Mouse (Mus musculus) forebrain, embryonic 11.5 days (tissue): ENCODE results near the gene Tor1b. TPM values are rescaled to one million over a fixed set of nuclear protein-coding genes. Genes with fewer than 3 reads are reported as not detected.

ENCODE experiments used
- ATAC-seq: fragments of 200-750 bp; cut with Nextera tagmentation; replicated peaks from 2 replicates; pipeline ENCODE4 v1.8.0; 2017; ENCODE audit warnings: moderate TSS enrichment; ENCODE audit not compliant: low FRiP score
- DNase-seq: peaks from one replicate; pipeline ENCODE4 v3.0.0-alpha.2; 2017; ENCODE audit warnings: low spot score
- H3K27ac ChIP-seq: fragments of 300-500 bp; sonication (generic); 2 replicates; pipeline ENCODE4 v1.5.1; 2014; ENCODE audit warnings: low read depth, low read length
- H3K27me3 ChIP-seq: fragments of 300-500 bp; sonication (generic); 2 replicates; pipeline ENCODE4 v1.6.1; 2014; ENCODE audit warnings: mild to moderate bottlenecking, low read length, mixed read lengths; ENCODE audit not compliant: control insufficient read depth, insufficient read depth
- H3K36me3 ChIP-seq: fragments of 300-500 bp; sonication (generic); 2 replicates; pipeline ENCODE4 v1.6.1; 2014; ENCODE audit warnings: mild to moderate bottlenecking, low read length, moderate library complexity, mixed read lengths; ENCODE audit not compliant: control insufficient read depth, insufficient read depth
- H3K4me1 ChIP-seq: fragments of 300-500 bp; sonication (generic); replicated peaks from 2 replicates; pipeline ENCODE4 v1.6.1; 2014; ENCODE audit warnings: low read length, mixed read lengths; ENCODE audit not compliant: control insufficient read depth, insufficient read depth
- H3K4me2 ChIP-seq: fragments of 300-500 bp; sonication (generic); 2 replicates; pipeline ENCODE4 v1.6.1; 2014; ENCODE audit warnings: low read depth, mild to moderate bottlenecking, low read length, moderate library complexity, mixed read lengths; ENCODE audit not compliant: severe bottlenecking
- H3K4me3 ChIP-seq: fragments of 300-500 bp; sonication (generic); 2 replicates; pipeline ENCODE4 v1.5.1; 2014; ENCODE audit warnings: low read depth, low read length
- H3K9ac ChIP-seq: fragments of 300-500 bp; sonication (generic); 2 replicates; pipeline ENCODE4 v1.6.1; 2014; ENCODE audit warnings: low read length
- H3K9me3 ChIP-seq: fragments of 300-500 bp; sonication (generic); 2 replicates; pipeline ENCODE4 v1.6.1; 2016; ENCODE audit warnings: low read length, mixed read lengths; ENCODE audit not compliant: control insufficient read depth
- WGBS: fragments of 180-500 bp; shearing (Covaris S2); extraction: QIAGEN DNeasy Blood & Tissue Kit; methylation state at CpG from one replicate; pipeline ENCODE4 v1.1.7; 2014; 5-methylcytosine and 5-hydroxymethylcytosine counted together
- polyA plus RNA-seq: library from polyadenylated mRNA; unstranded; fragments of >200 nt; fragmentation: Nextera tagmentation; extraction: Ambion mirVana; gene quantifications from 2 replicates; pipeline ENCODE4 v1.2.1, GENCODE M21; 2014

Tor1b gene
- polyA plus RNA-seq, 1 experiment from 2014 or later, result 24.9 TPM

DNA sequence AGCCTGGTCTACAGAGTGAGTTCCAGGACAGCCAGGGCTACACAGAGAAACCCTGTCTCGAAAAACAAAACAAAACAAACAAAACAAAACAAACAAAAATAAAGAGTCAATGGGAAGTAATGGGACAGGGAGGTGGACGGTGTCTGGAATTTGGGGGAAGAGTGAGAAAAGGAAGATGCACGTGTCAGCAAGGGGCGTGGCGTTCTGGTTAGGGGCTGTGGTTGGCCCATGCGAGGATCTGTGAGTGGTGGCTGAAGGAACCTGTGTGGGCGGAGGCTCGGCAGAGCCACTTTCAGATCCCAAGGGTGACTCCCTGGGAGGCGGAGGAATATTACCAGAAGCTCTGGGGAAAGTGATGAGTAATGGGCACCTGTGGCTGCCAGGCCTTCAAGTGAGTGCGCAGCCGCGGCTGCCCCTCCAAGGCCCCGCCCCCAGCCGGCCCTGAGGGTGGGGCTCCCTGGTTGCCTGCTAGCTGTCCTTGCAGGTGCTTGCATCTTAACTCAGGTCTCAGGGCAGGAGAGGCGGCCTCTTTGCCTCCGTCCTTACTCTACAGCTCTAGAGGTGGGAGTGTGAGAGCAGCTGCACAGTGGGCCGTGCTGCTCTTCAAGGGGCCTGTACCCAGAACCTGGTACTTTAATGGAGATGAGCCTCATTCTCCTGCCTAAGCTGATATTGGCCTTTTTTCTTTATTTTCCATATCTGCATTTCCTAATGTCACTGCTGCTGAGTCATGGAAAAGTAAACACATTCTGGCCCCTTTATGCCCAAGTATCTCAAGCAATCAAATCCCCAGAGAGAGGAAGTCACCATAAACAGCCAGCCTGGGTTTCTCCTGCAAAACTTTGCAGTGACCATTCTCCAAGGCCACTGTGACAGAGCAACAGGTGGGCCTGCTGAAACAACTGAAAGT, 32.6 kb downstream of the Tor1b start:
- Histone ChIP-seq H3K4me3 (no peak overlapping the region), H3K4me2 (no peak overlapping the region), H3K36me3 (no peaks in the 10 kb centered on the region), H3K27ac (no peak overlapping the region), H3K4me1 (peaks cover 3% of the 10 kb centered on the region; the same call in 1 of the 2 replicates), H3K27me3 (no peaks in the 10 kb centered on the region), H3K9me3 (no peaks in the 10 kb centered on the region), H3K9ac (no peak overlapping the region)
- whole genome bisulfite sequencing, result 31% methylated on average over 17 of the region's 17 CpGs
- DNase-seq (no peak), ATAC-seq (no peak)

DNA sequence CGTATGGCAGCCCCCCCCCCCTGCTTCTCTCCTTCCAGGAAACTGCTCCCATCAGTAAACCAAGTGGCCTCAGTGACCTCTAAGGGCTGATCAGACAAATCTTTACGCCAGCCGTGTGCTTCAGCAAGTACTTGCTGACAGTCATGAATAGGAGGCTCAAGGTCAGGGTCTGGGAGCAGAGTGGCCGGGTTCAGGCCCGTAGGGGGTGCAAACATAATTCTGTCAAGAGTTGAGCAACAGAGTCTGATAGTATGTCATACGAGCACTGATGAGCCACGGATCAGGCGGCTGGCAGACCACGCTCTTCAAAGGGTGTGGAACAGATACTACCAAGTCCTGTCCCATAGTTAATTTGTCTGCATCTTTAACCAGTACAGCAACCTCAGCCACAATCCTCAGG, 37.5 kb downstream of the Tor1b start:
- Histone ChIP-seq H3K27me3 (no peaks in the 10 kb centered on the region), H3K9me3 (no peaks in the 10 kb centered on the region), H3K9ac (no peak overlapping the region), H3K4me2 (no peak overlapping the region), H3K27ac (no peak overlapping the region), H3K36me3 (no peaks in the 10 kb centered on the region), H3K4me1 (no peaks in the 10 kb centered on the region), H3K4me3 (no peak overlapping the region)
- WGBS, result 92% methylated on average over 9 of the region's 9 CpGs
- no peak for DNase-seq
- no peak for ATAC-seq

DNA sequence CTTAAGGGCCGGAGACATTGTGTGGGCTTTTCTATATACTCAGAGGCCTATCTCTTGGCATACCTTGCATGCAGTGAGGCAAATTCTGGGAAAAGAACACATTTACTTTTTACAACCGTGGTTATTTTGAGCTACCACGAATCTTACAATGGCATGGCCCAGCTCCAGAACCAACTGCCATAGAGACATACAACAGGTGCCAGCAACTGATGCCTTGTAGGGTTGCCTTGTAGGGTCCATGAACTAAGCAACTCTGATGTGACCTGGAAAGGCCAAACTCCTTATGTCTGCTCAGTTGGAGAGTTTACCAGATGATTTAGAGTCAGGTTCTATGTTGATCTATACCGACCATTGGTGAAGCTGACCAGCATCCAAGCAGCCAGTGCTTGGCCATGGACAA, 42.1 kb downstream of the Tor1b start:
- H3K9ac ChIP-seq, result no peak overlapping the region
- ATAC-seq (no peak), DNase-seq (no peak)
- H3K9me3 ChIP-seq, result no peaks in the 10 kb centered on the region
- no peaks in the 10 kb centered on the region for H3K27me3 ChIP-seq
- no peak overlapping the region for H3K27ac ChIP-seq
- H3K4me1 ChIP-seq, result no peaks in the 10 kb centered on the region
- H3K36me3 ChIP-seq, result no peaks in the 10 kb centered on the region
- WGBS, result 90% methylated on average over 4 of the region's 4 CpGs
- H3K4me2 ChIP-seq, result no peak overlapping the region
- no peak overlapping the region for H3K4me3 ChIP-seq

DNA sequence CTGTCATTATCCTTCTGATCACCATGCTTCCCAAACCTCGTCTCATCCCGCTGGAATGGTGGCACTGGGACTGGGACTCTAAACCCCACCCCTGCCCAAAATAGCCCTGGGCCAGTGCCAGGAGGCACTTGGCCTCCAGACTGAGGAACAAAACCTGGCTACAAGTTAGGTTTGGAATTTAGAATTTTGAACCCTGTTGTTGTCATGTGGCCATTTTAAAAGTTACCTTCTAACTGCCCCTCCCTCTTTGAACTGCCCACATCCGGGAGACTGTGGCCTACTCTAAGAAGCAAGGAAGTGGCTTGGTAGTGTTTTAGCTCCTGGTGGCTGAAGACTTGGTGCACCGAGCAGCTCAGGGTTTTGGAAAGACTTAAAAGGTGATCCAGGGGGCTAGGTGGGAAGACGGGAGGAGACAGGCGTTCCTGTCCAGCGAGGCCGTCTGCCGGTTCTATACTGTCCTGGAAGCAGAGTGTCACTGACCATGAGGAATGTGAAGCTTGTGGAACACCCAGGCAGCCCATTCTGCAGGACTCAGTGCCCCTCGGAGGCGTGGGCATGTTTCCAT, 42.8 kb downstream of the Tor1b start:
- Histone ChIP-seq H3K4me1 (no peaks in the 10 kb centered on the region), H3K27ac (no peak overlapping the region), H3K4me3 (no peak overlapping the region), H3K27me3 (no peaks in the 10 kb centered on the region), H3K4me2 (no peak overlapping the region), H3K36me3 (no peaks in the 10 kb centered on the region), H3K9ac (no peak overlapping the region), H3K9me3 (no peaks in the 10 kb centered on the region)
- 78% methylated on average over 11 of the region's 11 CpGs for WGBS
- ATAC-seq, result no peak
- no peak for DNase-seq

DNA sequence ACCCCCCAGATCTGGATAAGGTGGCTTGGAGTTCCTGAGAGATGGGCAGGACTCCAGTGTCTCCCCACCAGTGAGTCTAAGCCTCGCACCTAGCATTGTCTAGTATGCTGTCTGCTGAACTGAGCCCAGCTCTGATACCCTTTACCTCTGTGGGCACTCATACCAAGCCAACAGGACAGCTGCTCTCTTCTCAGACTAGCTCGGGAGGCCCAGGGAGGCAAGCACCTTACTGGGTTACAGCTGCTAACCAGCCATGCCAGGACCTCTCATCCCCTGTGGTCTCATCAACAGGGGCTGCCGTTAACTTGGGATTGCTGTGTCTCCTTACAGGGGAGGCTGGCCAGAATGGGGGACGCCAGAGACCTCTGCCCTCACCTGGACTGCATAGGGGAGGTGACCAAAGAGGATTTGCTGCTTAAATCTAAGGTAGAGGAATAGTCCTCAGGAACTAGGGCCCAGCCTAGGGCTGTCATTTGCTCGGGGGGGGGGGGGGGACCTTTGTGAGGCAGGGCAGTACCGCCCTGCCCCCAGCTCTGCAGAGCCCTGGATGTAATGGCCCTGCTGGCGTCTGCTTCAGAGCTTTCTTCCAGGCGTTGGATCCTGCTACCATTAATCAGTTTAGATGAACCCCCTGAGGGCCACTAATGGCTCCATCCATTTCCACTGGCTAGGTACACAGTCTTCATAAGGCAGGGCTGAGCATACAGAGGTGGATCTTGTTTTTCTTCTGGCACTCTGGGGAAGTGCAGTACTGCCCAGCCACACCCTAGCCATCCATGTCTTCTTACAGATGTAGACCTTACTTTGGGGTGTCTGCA, 45.9 kb downstream of the Tor1b start:
- Histone ChIP-seq H3K4me2 (no peak overlapping the region), H3K36me3 (no peaks in the 10 kb centered on the region), H3K27ac (no peak overlapping the region), H3K4me3 (no peak overlapping the region), H3K9me3 (no peaks in the 10 kb centered on the region), H3K9ac (no peak overlapping the region), H3K4me1 (no peaks in the 10 kb centered on the region), H3K27me3 (no peaks in the 10 kb centered on the region)
- no peak for ATAC-seq
- WGBS, result 72% methylated on average over 8 of the region's 8 CpGs
- no peak for DNase-seq

DNA sequence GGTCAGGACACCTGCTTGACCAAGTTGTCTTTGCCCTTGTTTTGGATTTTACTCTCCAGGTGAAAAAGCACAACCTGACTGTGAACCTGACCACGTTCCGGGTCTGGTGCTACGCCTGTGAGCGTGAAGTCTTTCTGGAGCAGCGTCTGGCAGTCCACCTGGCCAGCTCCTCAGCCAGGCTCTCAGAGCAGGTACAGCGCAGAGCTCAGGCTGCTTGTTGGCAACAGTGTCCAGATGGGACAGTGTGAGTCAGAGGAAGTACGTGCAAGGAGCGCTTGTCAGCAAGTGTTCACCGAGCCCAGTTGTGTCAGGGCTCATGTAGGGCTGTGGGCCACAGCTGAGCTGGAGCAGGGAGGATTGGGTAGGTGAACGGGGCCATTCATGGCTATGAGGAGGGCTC, 50.1 kb downstream of the Tor1b start:
- H3K4me1 ChIP-seq, result no peaks in the 10 kb centered on the region
- no peak overlapping the region for H3K4me3 ChIP-seq
- no peak for ATAC-seq
- H3K27me3 ChIP-seq, result no peaks in the 10 kb centered on the region
- no peak overlapping the region for H3K4me2 ChIP-seq
- no peak overlapping the region for H3K27ac ChIP-seq
- H3K9ac ChIP-seq, result no peak overlapping the region
- H3K9me3 ChIP-seq, result no peaks in the 10 kb centered on the region
- 96% methylated on average over 10 of the region's 10 CpGs for WGBS
- DNase-seq, result no peak
- no peaks in the 10 kb centered on the region for H3K36me3 ChIP-seq

DNA sequence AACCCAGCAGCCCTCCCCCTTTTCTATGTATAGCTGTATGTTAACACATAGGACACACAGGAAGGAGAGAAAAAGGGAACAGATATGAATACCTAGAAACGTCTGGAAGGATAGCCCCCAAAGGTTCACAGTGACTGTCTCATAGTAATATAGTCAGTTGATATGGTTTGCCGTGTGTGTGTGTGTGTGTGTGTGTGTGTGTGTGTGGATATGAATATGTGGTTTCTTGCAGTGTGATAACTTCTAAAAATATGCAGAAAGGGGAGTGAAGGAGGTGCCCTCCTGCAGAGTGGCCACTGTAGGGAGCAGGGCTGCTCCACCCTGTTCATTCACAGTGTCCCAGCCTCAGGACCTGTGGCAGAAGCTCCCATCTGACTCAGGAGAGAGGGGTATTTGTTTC, 52.7 kb downstream of the Tor1b start:
- no peak overlapping the region for H3K4me2 ChIP-seq
- no peaks in the 10 kb centered on the region for H3K27me3 ChIP-seq
- ATAC-seq (no peak), DNase-seq (no peak)
- H3K4me1 ChIP-seq, result no peaks in the 10 kb centered on the region
- WGBS, result 82% methylated on average over 2 of the region's 2 CpGs
- no peak overlapping the region for H3K9ac ChIP-seq
- no peak overlapping the region for H3K27ac ChIP-seq
- no peak overlapping the region for H3K4me3 ChIP-seq
- no peaks in the 10 kb centered on the region for H3K9me3 ChIP-seq
- H3K36me3 ChIP-seq, result no peaks in the 10 kb centered on the region

DNA sequence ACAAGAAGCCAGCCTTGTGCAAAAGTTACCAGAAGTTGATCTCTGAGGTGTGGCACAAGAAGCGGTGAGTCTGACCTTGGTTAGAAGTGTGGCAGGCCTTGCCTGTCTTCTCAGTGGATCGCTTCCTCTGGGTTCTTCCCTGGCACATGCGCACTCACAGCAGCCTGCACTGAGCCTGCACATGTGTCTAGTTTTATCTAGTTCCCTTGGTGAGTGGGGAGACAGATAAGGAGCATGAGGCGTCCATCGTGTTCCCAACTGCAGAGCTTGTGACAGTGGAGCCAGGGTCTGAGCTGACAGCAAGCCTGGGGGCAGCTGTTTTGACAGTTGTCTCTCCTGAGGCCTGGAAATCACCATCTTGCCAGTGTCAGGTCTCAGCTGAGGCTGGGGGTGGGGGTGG, 53.7 kb downstream of the Tor1b start:
- Histone ChIP-seq H3K27me3 (no peaks in the 10 kb centered on the region), H3K9ac (no peak overlapping the region), H3K36me3 (no peaks in the 10 kb centered on the region), H3K4me3 (no peak overlapping the region), H3K4me1 (no peaks in the 10 kb centered on the region), H3K4me2 (no peak overlapping the region), H3K27ac (no peak overlapping the region), H3K9me3 (no peaks in the 10 kb centered on the region)
- no peak for ATAC-seq
- no peak for DNase-seq
- 95% methylated on average over 5 of the region's 5 CpGs for WGBS
